Mouse (Mus musculus) megakaryocyte, embryonic 14.5 days (primary cell): Measurements from ENCODE around the gene Zfp68.

Source experiments
- FLI1 ChIP-seq: IDR thresholded peaks from 2 replicates; pipeline ENCODE4 v1.6.1; 2012; ENCODE audit warnings: low read length, inconsistent platforms, mixed read lengths
- GATA1 ChIP-seq: IDR thresholded peaks from 3 replicates; pipeline ENCODE4 v1.6.1; 2012; ENCODE audit warnings: mixed read lengths, low read length, inconsistent platforms, borderline replicate concordance

- TF ChIP-seq GATA1 (no peak), FLI1 (no peak)
These were observed 37.1 kb upstream of the Zfp68 start for GRCm38 (mm10) chr5:138656477-138657156.
